In the genomic region with DNA sequence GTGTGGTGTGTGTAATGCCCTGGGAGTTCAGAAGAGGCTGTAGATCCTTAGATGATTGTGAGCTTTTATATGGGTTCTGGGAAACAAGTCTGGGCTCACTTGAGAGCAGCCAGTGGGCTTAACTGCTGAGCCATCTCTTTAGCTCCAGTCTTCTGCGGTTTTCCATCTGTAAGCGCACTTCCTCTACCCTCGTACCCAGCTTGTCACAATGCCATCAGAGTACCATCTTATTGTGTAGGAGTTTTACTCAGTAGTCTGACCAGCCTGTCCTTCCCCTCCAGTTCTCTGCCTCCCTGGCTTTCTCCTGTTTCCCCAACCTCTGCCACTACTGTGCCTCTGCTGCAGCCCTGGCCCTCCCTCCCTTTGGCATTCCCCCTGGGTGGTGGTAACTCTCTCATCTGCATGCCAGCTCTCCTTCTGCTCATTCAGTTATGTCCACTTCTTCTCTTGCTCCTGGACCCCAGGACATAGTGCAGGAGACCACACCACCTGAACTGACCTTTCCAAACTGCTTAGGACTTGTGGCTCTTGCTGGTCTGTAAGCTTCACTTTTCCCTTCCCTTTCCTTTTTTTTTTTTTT, we compare ENCODE assay signal across 21 mouse cellular contexts. TPM values are rescaled to one million over a fixed set of nuclear protein-coding genes. Genes with fewer than 3 reads are reported as not detected.
DNase-seq lines count a peak whose midpoint lies in the region; ATAC-seq and TF ChIP-seq lines count a peak whose summit lies in the region.
"Had no signal": no experiment of that assay in that cellular context is flagged by ENCODE, and none has a peak within 500 bp of the region (broad histone marks: within the 10 kb centered on the region; RNA-seq: fewer than 3 reads in every experiment).

No protein-coding gene starts in this region.

- H3K9me3 ChIP-seq in stomach, postnatal 0 days (ENCODE audit: control insufficient read depth, low read length) = no peaks in the 10 kb centered on the region
- H3K9me3 ChIP-seq: heart, embryonic 13.5 days; neural tube, embryonic 15.5 days had no signal

- no peak for TF ChIP-seq EP300 in stomach, postnatal 0 days (optimal IDR thresholded peaks at IDR 0.05)

- no peak for TF ChIP-seq POLR2A in thymus, adult 2 months (IDR thresholded peaks at IDR 0.05; ENCODE audit: control insufficient read depth, extremely low read depth, insufficient read depth, low read length, poor library complexity)

- no peaks in the 10 kb centered on the region for H3K27me3 ChIP-seq in thymus, adult 2 months (ENCODE audit: control insufficient read depth, insufficient read depth, low read length)
- H3K27me3 ChIP-seq in stomach, postnatal 0 days (ENCODE audit: control insufficient read depth, insufficient read depth, low read length) = no peaks in the 10 kb centered on the region
- H3K27me3 ChIP-seq: neural tube, embryonic 15.5 days had no signal

- H3K4me3 ChIP-seq in thymus, adult 2 months (ENCODE audit: control insufficient read depth, insufficient read depth, low read length) = no peak overlapping the region
- H3K4me3 ChIP-seq in stomach, postnatal 0 days (ENCODE audit: low read depth, low read length) = no peak overlapping the region
- H3K4me3 ChIP-seq: heart, embryonic 13.5 days; myocyte; neural tube, embryonic 15.5 days had no signal

- no peak overlapping the region for H3K4me2 ChIP-seq in stomach, postnatal 0 days (replicated peaks; ENCODE audit: low read depth)
- H3K4me2 ChIP-seq: heart, embryonic 13.5 days; neural tube, embryonic 15.5 days had no signal

- no peak overlapping the region for H3K27ac ChIP-seq in thymus, adult 2 months (ENCODE audit: control insufficient read depth, insufficient read depth, low read length)
- no peak overlapping the region for H3K27ac ChIP-seq in stomach, postnatal 0 days (replicated peaks)
- H3K27ac ChIP-seq: heart, embryonic 13.5 days; neural tube, embryonic 15.5 days had no signal

- H3K36me3 ChIP-seq in thymus, adult 2 months (ENCODE audit: control insufficient read depth, insufficient read depth, low read length) = no peaks in the 10 kb centered on the region
- H3K36me3 ChIP-seq in stomach, postnatal 0 days (ENCODE audit: control insufficient read depth, insufficient read depth, low read length) = no peaks in the 10 kb centered on the region
- H3K36me3 ChIP-seq: heart, embryonic 13.5 days; neural tube, embryonic 15.5 days had no signal

- peaks cover 11% of the 10 kb centered on the region for H3K4me1 ChIP-seq in thymus, adult 2 months (replicated peaks; ENCODE audit: control insufficient read depth, insufficient read depth, low read length)
- H3K4me1 ChIP-seq in stomach, postnatal 0 days (replicated peaks; ENCODE audit: control insufficient read depth, insufficient read depth) = no peaks in the 10 kb centered on the region
- H3K4me1 ChIP-seq: heart, embryonic 13.5 days; neural tube, embryonic 15.5 days had no signal

- H3K9ac ChIP-seq in stomach, postnatal 0 days (ENCODE audit: low read length) = no peak overlapping the region
- H3K9ac ChIP-seq: heart, embryonic 13.5 days; neural tube, embryonic 15.5 days had no signal

- no peak for TF ChIP-seq CTCF in thymus, adult 2 months (IDR thresholded peaks at IDR 0.05; ENCODE audit: borderline replicate concordance, control insufficient read depth, extremely low read depth, insufficient read depth, low read length, poor library complexity)
- no peak for TF ChIP-seq CTCF in stomach, postnatal 0 days (IDR thresholded peaks at IDR 0.05; ENCODE audit: low read depth)

- peak; percentile 31 for DNase-seq in thymus, postnatal 0 days (ENCODE audit: low spot score)
- no peak for DNase-seq in thymus, adult 2 months
- peak; percentile 49 to 88 for DNase-seq in kidney, postnatal 25 days
- no peak for DNase-seq in stomach, postnatal 0 days (ENCODE audit: low spot score)
- DNase-seq in embryo, embryonic 9.5 days (ENCODE audit: extremely low spot score) = no peak
- DNase-seq in layer of hippocampus, postnatal 10 days (ENCODE audit: low spot score in 2 of 2) = no peak
- DNase-seq: adrenal gland, postnatal 14 days; cerebellum, adult 9-11 months; embryo, embryonic 11 days; gastrocnemius, postnatal 36 days; heart, postnatal 36 days; liver; lung, adult 18-20 months; lung, postnatal 36 days; midbrain, embryonic 14.5 days; right cerebral cortex, postnatal 4 days had no signal

- WGBS in thymus, adult 2 months = 15% methylated on average over 3 of the region's 3 CpGs
- WGBS in stomach, postnatal 0 days = 72% methylated on average over 3 of the region's 3 CpGs

- ATAC-seq in granulocyte monocyte progenitor cell, adult 5-6 weeks (replicated peaks; ENCODE audit: poor library complexity, severe bottlenecking) = peak; percentile 76
- no peak for ATAC-seq in stomach, postnatal 0 days (ENCODE audit: low FRiP score, low TSS enrichment)
- ATAC-seq: hindbrain, embryonic 16.5 days had no signal

RNA-seq across cellular contexts. Expression of a gene that starts 1.7 kb away (rescaled TPM):
- 172 and 183 TPM in 2 replicates for polyA plus RNA-seq in thymus, postnatal 0 days (2015; fragmentation: Nextera tagmentation; extraction: Ambion mirVana)
- 43.9 and 62.1 TPM in 2 replicates for polyA plus RNA-seq in thymus, adult 2 months (2012; rRNA removed)
- total RNA-seq in granulocyte monocyte progenitor cell, adult 5-6 weeks (2014; fragmentation: Nextera tagmentation) = 139 and 203 TPM in 2 replicates
- 123 and 185 TPM in 2 replicates for total RNA-seq in granulocyte monocyte progenitor cell, adult 5-6 weeks (2017)
- 760 and 773 TPM in 2 replicates for polyA plus RNA-seq in stomach, postnatal 0 days (2015; fragmentation: Nextera tagmentation; extraction: Ambion mirVana)
- 100 to 1,000 TPM in 1 of 2 experiments, 10 to 100 TPM in 1; 81.7 to 110 TPM for total RNA-seq in layer of hippocampus, postnatal 10 days (2021)

RNA-seq across cellular contexts. Expression of a gene that starts 11.0 kb away (rescaled TPM):
- 2.3 and 3.0 TPM in 2 replicates for polyA plus RNA-seq in thymus, postnatal 0 days (2015; fragmentation: Nextera tagmentation; extraction: Ambion mirVana)
- 5.6 and 5.8 TPM in 2 replicates for polyA plus RNA-seq in thymus, adult 2 months (2012; rRNA removed)
- total RNA-seq in granulocyte monocyte progenitor cell, adult 5-6 weeks (2014; fragmentation: Nextera tagmentation) = 0.21 TPM in 1 of 2 replicates, not detected in the other
- 0.15 TPM in 1 of 2 replicates, not detected in the other for total RNA-seq in granulocyte monocyte progenitor cell, adult 5-6 weeks (2017)
- polyA plus RNA-seq in stomach, postnatal 0 days (2015; fragmentation: Nextera tagmentation; extraction: Ambion mirVana) = 1.5 and 1.6 TPM in 2 replicates
- total RNA-seq in layer of hippocampus, postnatal 10 days (2021) = 10 to 100 TPM; 23.1 to 24.0 TPM

RNA-seq across cellular contexts. Expression of a gene that starts 20.2 kb away (rescaled TPM):
- polyA plus RNA-seq in thymus, postnatal 0 days (2015; fragmentation: Nextera tagmentation; extraction: Ambion mirVana) = 6.3 and 7.1 TPM in 2 replicates
- 14.0 and 21.8 TPM in 2 replicates for polyA plus RNA-seq in thymus, adult 2 months (2012; rRNA removed)
- 2.0 and 9.5 TPM in 2 replicates for total RNA-seq in granulocyte monocyte progenitor cell, adult 5-6 weeks (2014; fragmentation: Nextera tagmentation)
- 2.4 TPM in 1 of 2 replicates, not detected in the other for total RNA-seq in granulocyte monocyte progenitor cell, adult 5-6 weeks (2017)
- polyA plus RNA-seq in stomach, postnatal 0 days (2015; fragmentation: Nextera tagmentation; extraction: Ambion mirVana) = 8.1 and 9.5 TPM in 2 replicates
- total RNA-seq in layer of hippocampus, postnatal 10 days (2021) = 1 to 10 TPM; 5.6 to 6.7 TPM

RNA-seq across cellular contexts. Expression of a gene that starts 21.3 kb away (rescaled TPM):
- polyA plus RNA-seq in thymus, postnatal 0 days (2015; fragmentation: Nextera tagmentation; extraction: Ambion mirVana) = 251 and 253 TPM in 2 replicates
- 137 and 173 TPM in 2 replicates for polyA plus RNA-seq in thymus, adult 2 months (2012; rRNA removed)
- 124 and 140 TPM in 2 replicates for total RNA-seq in granulocyte monocyte progenitor cell, adult 5-6 weeks (2014; fragmentation: Nextera tagmentation)
- 71.3 and 86.4 TPM in 2 replicates for total RNA-seq in granulocyte monocyte progenitor cell, adult 5-6 weeks (2017)
- 194 and 198 TPM in 2 replicates for polyA plus RNA-seq in stomach, postnatal 0 days (2015; fragmentation: Nextera tagmentation; extraction: Ambion mirVana)
- 100 to 1,000 TPM; 109 to 123 TPM for total RNA-seq in layer of hippocampus, postnatal 10 days (2021)

RNA-seq across cellular contexts. Expression of a gene that starts 31.1 kb away (rescaled TPM):
- polyA plus RNA-seq in thymus, postnatal 0 days (2015; fragmentation: Nextera tagmentation; extraction: Ambion mirVana) = 2.4 and 2.5 TPM in 2 replicates
- polyA plus RNA-seq in thymus, adult 2 months (2012; rRNA removed) = 5.9 and 14.5 TPM in 2 replicates
- not detected in 2 replicates for total RNA-seq in granulocyte monocyte progenitor cell, adult 5-6 weeks (2014; fragmentation: Nextera tagmentation)
- total RNA-seq in granulocyte monocyte progenitor cell, adult 5-6 weeks (2017) = not detected in 2 replicates
- 8.5 and 8.7 TPM in 2 replicates for polyA plus RNA-seq in stomach, postnatal 0 days (2015; fragmentation: Nextera tagmentation; extraction: Ambion mirVana)
- 10 to 100 TPM; 22.2 to 27.4 TPM for total RNA-seq in layer of hippocampus, postnatal 10 days (2021)

Comparison
In these comparisons a context has a peak if more than half of its experiments do, and no peak if none do; other contexts are left out.
1. DNase-seq: peak in thymus, postnatal 0 days (single experiment) and kidney, postnatal 25 days (2 of 2); none in thymus, adult 2 months (single experiment), stomach, postnatal 0 days (single experiment), embryo, embryonic 9.5 days (single experiment) and layer of hippocampus, postnatal 10 days (0 of 2).